Mouse (Mus musculus) midbrain, embryonic 16.5 days (tissue): ENCODE measurements at regions not wholly inside any gene's neighbourhood (a gene's known extent, or its start where the extent isn't known, plus 50 kb on each side); places are given as distances from the start of the nearest gene placed in this dataset.
A peak's percentile ranks its signal among the peaks of the same experiment; 100 is the strongest.

Experiments
- ATAC-seq: fragments of 200-750 bp; cut with Nextera tagmentation; 2 replicates; pipeline ENCODE4 v1.8.0; 2017; ENCODE audit warnings: moderate TSS enrichment
- H3K27ac ChIP-seq: fragments of 300-500 bp; sonication (generic); 2 replicates; pipeline ENCODE4 v1.5.1; 2014; ENCODE audit warnings: mild to moderate bottlenecking, low read length, mixed read lengths
- H3K27me3 ChIP-seq: fragments of 300-500 bp; sonication (generic); 2 replicates; pipeline ENCODE4 v1.6.1; 2014; ENCODE audit warnings: low read depth, low read length, mixed read lengths; ENCODE audit not compliant: control insufficient read depth, insufficient read depth
- H3K36me3 ChIP-seq: fragments of 300-500 bp; sonication (generic); 2 replicates; pipeline ENCODE4 v1.6.1; 2014; ENCODE audit warnings: mild to moderate bottlenecking, low read length, moderate library complexity, mixed read lengths; ENCODE audit not compliant: control insufficient read depth, insufficient read depth
- H3K4me1 ChIP-seq: fragments of 300-500 bp; sonication (generic); 2 replicates; pipeline ENCODE4 v1.6.1; 2014; ENCODE audit warnings: mild to moderate bottlenecking, low read length, mixed read lengths; ENCODE audit not compliant: control insufficient read depth, insufficient read depth
- H3K4me2 ChIP-seq: fragments of 300-500 bp; sonication (generic); 2 replicates; pipeline ENCODE4 v1.6.1; 2014; ENCODE audit warnings: mild to moderate bottlenecking, low read length, mixed read lengths
- H3K4me3 ChIP-seq: fragments of 300-500 bp; sonication (generic); 2 replicates; pipeline ENCODE4 v1.5.1; 2014; ENCODE audit warnings: low read depth, mild to moderate bottlenecking, low read length, moderate library complexity, mixed read lengths
- H3K9ac ChIP-seq: fragments of 300-500 bp; sonication (generic); 2 replicates; pipeline ENCODE4 v1.6.1; 2014; ENCODE audit warnings: low read depth, low read length, mixed read lengths
- H3K9me3 ChIP-seq: fragments of 300-500 bp; sonication (generic); replicated peaks from 2 replicates; pipeline ENCODE4 v1.6.1; 2014; ENCODE audit warnings: mild to moderate bottlenecking, low read length, mixed read lengths; ENCODE audit not compliant: control insufficient read depth, poor library complexity, severe bottlenecking
- WGBS: fragments of 180-500 bp; shearing (Covaris S2); extraction: QIAGEN DNeasy Blood & Tissue Kit; methylation state at CpG from one replicate; pipeline ENCODE4 v1.1.7; 2014; 5-methylcytosine and 5-hydroxymethylcytosine counted together

DNA sequence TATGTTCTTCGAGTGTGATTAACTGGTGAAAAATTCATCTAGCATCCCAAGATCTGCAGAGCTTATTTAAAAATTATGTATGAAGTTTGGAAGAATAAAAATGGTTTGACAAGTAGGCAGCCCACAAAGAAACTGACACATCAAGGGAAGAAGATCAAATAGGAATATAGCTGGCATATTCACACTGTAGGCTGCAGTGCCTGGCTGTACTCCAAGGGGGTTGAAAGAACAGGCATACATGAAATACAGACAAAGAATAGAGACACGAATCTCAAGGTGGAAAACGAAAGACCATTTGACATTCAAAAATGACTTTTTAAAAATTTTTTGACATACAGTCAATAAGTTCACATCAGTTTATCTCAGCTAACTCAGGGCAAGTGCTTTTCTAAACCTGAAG lies 1382.8 kb upstream of the Prmt6 start:
- Histone ChIP-seq H3K27ac (no peak overlapping the region), H3K9me3 (no peaks in the 10 kb centered on the region), H3K4me1 (no peaks in the 10 kb centered on the region), H3K4me2 (no peak overlapping the region), H3K27me3 (no peaks in the 10 kb centered on the region), H3K36me3 (no peaks in the 10 kb centered on the region), H3K4me3 (no peak overlapping the region), H3K9ac (no peak overlapping the region)
- ATAC-seq, result peak; percentile 70; the same call in 1 of the 2 replicates
- 60% methylated on average over 3 of the region's 3 CpGs for WGBS
